Mouse (Mus musculus): ENCODE data around the gene Gstz1. TPM values are rescaled to one million over a fixed set of nuclear protein-coding genes. Genes with fewer than 3 reads are reported as not detected.
A peak's percentile ranks its signal among the peaks of the same experiment; 100 is the strongest.
"Not testable (repeated sequence)": the region's sequence is repeated elsewhere in the genome, so short reads cannot be mapped to it uniquely, and the experiment has no call there.

Gstz1 gene
- polyA plus RNA-seq, 1 experiment from 2014 or later, result 42.6 TPM

DNA sequence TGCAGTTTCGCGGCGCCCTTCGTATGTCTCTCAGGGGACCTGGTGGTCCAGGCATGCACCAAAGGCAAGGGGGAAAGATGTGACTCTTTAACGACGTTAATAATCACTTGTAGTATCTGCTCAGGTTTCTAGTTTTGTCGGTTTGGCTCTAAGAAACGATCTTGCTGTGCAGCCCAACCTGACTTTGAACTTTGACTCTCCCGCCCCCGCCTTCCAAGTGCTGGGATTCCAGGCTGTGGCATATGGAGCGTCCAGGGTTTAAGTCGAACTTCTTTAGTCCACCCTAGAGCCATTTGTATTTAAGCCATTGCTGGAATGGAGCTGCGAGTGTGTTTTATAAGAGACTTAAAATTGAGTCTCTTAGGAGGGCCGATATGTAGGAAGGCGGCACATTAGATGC, 1.2 kb downstream of the Gstz1 start:
- peak overlapping the region; percentile 65 for H3K4me2 ChIP-seq (ENCODE audit: low read depth, low read length)

DNA sequence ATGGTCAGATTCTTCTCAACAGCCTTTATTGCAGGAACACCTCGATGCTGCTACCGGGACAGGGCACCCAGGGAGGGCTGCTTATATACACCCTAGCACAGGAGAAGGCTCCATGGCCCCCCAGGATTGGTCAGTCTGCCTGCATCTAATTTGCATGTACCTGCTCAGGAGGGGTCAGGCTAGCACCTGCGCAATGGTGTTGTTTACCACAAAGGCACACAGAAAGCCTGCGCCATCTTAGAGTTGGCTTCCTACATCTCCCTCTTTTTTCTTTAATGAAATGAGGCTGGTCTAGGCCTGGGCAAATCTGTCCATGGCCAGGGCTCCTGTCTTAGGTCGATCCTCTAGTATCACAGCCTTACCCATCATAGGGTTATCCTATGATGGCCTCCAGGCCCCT, 2.5 kb downstream of the Gstz1 start:
- ATAC-seq (ENCODE audit: low read depth), result no peak
- Histone ChIP-seq H3K27me3 (ENCODE audit: control insufficient read depth, insufficient read depth, low read depth, low read length) (no peaks in the 10 kb centered on the region), H3K9ac (ENCODE audit: low read length) (no peak overlapping the region), H3K36me3 (ENCODE audit: control insufficient read depth, insufficient read depth, low read length) (no peaks in the 10 kb centered on the region; the same call in 1 of the 2 replicates), H3K4me2 (ENCODE audit: low read depth, low read length) (no peak overlapping the region), H3K4me1 (replicated peaks; ENCODE audit: control insufficient read depth, insufficient read depth, low read length) (peaks cover 13% of the 10 kb centered on the region), H3K4me3 (ENCODE audit: low read length) (no peak overlapping the region), H3K9me3 (ENCODE audit: control insufficient read depth, low read length) (no peaks in the 10 kb centered on the region; the same call in 1 of the 2 replicates), H3K27ac (ENCODE audit: low read length) (no peak overlapping the region)
- 96% methylated on average over 5 of the region's 5 CpGs for WGBS

More for the DNA sequence above, 1.2 kb downstream of the Gstz1 start:
- WGBS, result 8% methylated on average over 15 of the region's 15 CpGs
- no peak for ATAC-seq (ENCODE audit: low read depth)
- Histone ChIP-seq H3K27ac (ENCODE audit: low read length) (peak overlapping the region; percentile 96), H3K9me3 (ENCODE audit: control insufficient read depth, low read length) (no peaks in the 10 kb centered on the region; the same call in 1 of the 2 replicates), H3K4me1 (replicated peaks; ENCODE audit: control insufficient read depth, insufficient read depth, low read length) (peaks cover 13% of the 10 kb centered on the region), H3K4me3 (ENCODE audit: low read length) (peak overlapping the region; percentile 82), H3K27me3 (ENCODE audit: control insufficient read depth, insufficient read depth, low read depth, low read length) (no peaks in the 10 kb centered on the region), H3K9ac (ENCODE audit: low read length) (peak overlapping the region; percentile 87), H3K36me3 (ENCODE audit: control insufficient read depth, insufficient read depth, low read length) (no peaks in the 10 kb centered on the region; the same call in 1 of the 2 replicates)

DNA sequence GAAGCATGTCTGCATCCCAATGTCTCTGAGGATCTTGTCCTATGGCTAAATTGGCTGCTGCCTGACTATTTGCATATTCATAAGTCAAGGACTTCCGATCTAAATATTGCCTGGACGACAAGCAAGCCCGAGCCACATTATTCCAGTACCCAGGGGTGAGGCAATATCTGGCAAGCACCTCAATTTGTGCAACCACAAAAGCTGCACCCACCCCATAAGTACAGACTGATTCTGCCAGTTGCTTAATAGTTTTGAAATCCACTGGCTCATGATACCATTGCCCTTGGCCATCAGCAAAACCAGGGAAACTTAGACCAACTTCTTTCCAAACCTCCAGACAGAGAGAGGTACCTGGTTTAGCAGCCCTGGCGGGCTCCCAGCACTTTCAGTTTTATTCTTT, 7.5 kb downstream of the Gstz1 start:
- not testable (repeated sequence) for H3K27me3 ChIP-seq (ENCODE audit: control insufficient read depth, insufficient read depth, low read depth, low read length); H3K4me1 ChIP-seq (replicated peaks; ENCODE audit: control insufficient read depth, insufficient read depth, low read length); H3K9me3 ChIP-seq (ENCODE audit: control insufficient read depth, low read length); H3K4me2 ChIP-seq (ENCODE audit: low read depth, low read length); H3K4me3 ChIP-seq (ENCODE audit: low read length); H3K9ac ChIP-seq (ENCODE audit: low read length); H3K27ac ChIP-seq (ENCODE audit: low read length); H3K36me3 ChIP-seq (ENCODE audit: control insufficient read depth, insufficient read depth, low read length); ATAC-seq (ENCODE audit: low read depth)
- 88% methylated on average over 4 of the region's 4 CpGs for WGBS

DNA sequence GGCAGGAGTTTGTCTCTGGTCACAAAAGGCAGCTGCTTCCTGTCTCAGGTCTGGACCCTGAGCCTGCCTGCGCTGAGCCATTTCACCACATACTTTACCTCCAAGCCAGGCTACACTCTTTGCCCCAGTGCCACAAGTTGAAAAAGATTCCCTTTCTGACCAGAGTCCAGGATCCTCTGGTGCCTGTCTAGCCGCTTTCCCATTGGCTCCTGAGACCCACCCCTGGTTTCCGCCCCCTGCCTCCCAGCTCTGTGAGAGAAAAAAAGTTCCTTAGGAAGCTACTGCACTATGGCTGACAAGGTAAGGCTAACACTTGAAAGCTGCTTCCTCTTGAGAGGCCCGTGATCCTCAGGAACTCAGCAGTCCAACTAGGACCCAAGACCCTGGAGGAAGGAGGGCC, 10.4 kb downstream of the Gstz1 start:
- Histone ChIP-seq H3K27ac (ENCODE audit: low read length) (peak overlapping the region; percentile 58), H3K4me2 (ENCODE audit: low read depth, low read length) (peak overlapping the region; percentile 29), H3K27me3 (ENCODE audit: control insufficient read depth, insufficient read depth, low read depth, low read length) (no peaks in the 10 kb centered on the region), H3K4me3 (ENCODE audit: low read length) (peak overlapping the region; percentile 5; the same call in 1 of the 2 replicates), H3K9me3 (ENCODE audit: control insufficient read depth, low read length) (no peaks in the 10 kb centered on the region; the same call in 1 of the 2 replicates), H3K9ac (ENCODE audit: low read length) (0 out of 2 replicates have a peak overlapping the region, but pooled peaks have one; percentile 12), H3K4me1 (replicated peaks; ENCODE audit: control insufficient read depth, insufficient read depth, low read length) (peaks cover 6% of the 10 kb centered on the region; the same call in 1 of the 2 replicates), H3K36me3 (ENCODE audit: control insufficient read depth, insufficient read depth, low read length) (peaks cover 3% of the 10 kb centered on the region; the same call in 1 of the 2 replicates)
- ATAC-seq (ENCODE audit: low read depth), result peak; percentile 60
- WGBS, result 29% methylated on average over 4 of the region's 4 CpGs

DNA sequence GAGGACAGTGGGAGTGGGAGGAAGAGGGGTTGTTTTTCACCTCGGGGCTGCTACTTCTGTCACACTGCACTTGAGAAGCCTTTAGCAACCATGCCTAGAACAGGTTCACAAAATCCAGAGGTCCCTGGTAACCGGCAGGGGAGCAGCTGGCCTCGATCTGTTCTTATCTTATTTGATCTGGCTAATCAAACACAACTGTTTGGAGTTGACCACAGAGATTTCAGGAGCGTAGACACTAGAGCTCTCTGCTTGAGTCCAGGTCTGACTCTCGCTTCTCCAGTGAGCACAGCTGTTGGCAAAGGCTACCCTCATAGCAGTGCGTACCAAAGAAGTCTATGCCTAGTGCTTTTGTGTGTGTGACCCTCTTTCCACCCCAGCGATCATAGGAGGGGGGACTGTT, 11.1 kb downstream of the Gstz1 start:
- peaks cover 6% of the 10 kb centered on the region; the same call in 1 of the 2 replicates for H3K4me1 ChIP-seq (replicated peaks; ENCODE audit: control insufficient read depth, insufficient read depth, low read length)
- peak overlapping the region; percentile 29 for H3K4me2 ChIP-seq (ENCODE audit: low read depth, low read length)
- peaks cover 3% of the 10 kb centered on the region; the same call in 1 of the 2 replicates for H3K36me3 ChIP-seq (ENCODE audit: control insufficient read depth, insufficient read depth, low read length)
- 41% methylated on average over 7 of the region's 7 CpGs for WGBS
- no peak overlapping the region; the same call in 1 of the 2 replicates for H3K9ac ChIP-seq (ENCODE audit: low read length)
- no peaks in the 10 kb centered on the region for H3K9me3 ChIP-seq (ENCODE audit: control insufficient read depth, low read length)
- H3K27me3 ChIP-seq (ENCODE audit: control insufficient read depth, insufficient read depth, low read depth, low read length), result no peaks in the 10 kb centered on the region
- peak overlapping the region; percentile 58 for H3K27ac ChIP-seq (ENCODE audit: low read length)
- peak overlapping the region; percentile 5; the same call in 1 of the 2 replicates for H3K4me3 ChIP-seq (ENCODE audit: low read length)
- ATAC-seq (ENCODE audit: low read depth), result peak; percentile 68

DNA sequence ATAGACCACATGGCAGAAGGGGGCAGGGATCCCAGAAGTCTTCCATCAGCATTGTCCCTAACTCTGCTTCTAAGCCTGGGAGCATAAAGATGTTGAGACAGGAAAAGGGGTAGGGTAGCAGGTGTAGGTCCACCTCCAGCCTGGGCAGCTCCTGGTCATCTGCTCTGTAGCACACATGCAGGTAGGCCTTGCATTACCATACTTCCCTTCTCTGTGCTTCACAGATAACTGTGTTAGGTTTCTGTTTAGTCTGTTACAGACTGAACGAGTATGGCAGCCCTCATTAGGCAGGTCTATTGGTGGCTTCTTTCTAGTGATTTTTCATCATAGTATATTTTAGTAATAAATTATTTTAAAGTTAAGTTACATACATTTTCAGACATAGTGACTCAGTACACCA, 13.3 kb downstream of the Gstz1 start:
- no peak for ATAC-seq (ENCODE audit: low read depth)
- Histone ChIP-seq H3K9ac (ENCODE audit: low read length) (no peak overlapping the region), H3K9me3 (ENCODE audit: control insufficient read depth, low read length) (no peaks in the 10 kb centered on the region), H3K27ac (ENCODE audit: low read length) (no peak overlapping the region), H3K27me3 (ENCODE audit: control insufficient read depth, insufficient read depth, low read depth, low read length) (no peaks in the 10 kb centered on the region), H3K4me3 (ENCODE audit: low read length) (no peak overlapping the region), H3K4me2 (ENCODE audit: low read depth, low read length) (no peak overlapping the region), H3K4me1 (replicated peaks; ENCODE audit: control insufficient read depth, insufficient read depth, low read length) (peaks cover 6% of the 10 kb centered on the region; the same call in 1 of the 2 replicates), H3K36me3 (ENCODE audit: control insufficient read depth, insufficient read depth, low read length) (peaks cover 10% of the 10 kb centered on the region; the same call in 1 of the 2 replicates)
- 76% methylated on average over 1 of the region's 1 CpGs for WGBS

DNA sequence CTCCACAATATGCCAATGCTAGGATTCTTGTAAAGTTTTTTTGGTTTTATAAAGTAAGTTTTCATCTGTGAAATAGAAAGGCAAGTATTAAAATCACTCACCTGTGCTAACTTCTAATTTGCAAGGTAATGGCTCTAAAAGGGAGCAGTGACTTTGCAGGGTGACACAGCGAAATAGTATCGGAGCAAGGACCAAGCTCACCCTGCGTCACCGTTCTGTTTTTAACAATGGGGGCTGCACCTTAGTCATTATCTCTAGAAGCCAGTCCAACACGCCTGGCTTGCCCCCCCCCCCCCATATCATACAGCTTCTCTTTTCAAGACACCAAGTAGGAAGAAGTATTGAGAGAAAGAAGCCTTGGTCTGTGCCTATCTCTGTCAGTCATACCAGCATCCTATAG, 13.8 kb downstream of the Gstz1 start:
- no peak overlapping the region for H3K4me2 ChIP-seq (ENCODE audit: low read depth, low read length)

DNA sequence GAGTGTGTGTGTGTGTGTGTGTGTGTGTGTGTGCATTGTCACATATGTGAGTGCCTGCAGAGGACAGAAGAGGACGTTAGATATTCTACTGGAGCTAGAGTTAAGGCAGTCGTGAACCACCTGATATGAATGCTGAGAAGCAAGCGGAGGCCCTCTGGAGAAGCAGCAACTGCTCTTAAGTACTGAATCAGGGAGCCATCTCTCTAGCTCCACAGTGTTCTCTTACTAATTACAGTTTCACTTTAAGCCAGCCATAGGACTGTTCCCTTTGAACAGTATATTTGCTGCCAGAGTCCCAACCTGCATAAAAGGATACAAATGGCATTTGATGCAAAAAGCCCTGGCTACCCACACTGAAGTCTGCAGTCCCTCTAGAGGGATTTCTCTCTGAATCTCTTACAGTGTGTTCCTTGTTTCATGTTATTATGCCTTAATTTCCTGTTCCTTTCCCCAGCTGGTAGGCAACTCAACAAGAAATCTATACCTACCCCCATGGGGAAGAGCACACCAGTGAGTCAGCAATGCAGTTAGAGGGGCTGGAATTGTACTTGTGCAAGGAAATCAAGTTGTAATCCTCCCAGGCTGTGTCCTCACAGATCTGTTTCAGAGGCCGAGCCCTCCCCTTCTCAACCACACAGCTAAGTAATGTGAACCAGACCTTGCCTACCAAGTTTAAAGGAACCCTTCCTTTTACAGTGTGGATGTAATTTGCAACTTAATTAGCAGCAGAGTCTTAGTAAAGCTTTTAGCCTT, 28.4 kb downstream of the Gstz1 start:
- no peak overlapping the region for H3K4me3 ChIP-seq (ENCODE audit: low read length)
- H3K4me2 ChIP-seq (ENCODE audit: low read depth, low read length), result no peak overlapping the region
- no peaks in the 10 kb centered on the region for H3K27me3 ChIP-seq (ENCODE audit: control insufficient read depth, insufficient read depth, low read depth, low read length)
- no peaks in the 10 kb centered on the region for H3K9me3 ChIP-seq (ENCODE audit: control insufficient read depth, low read length)
- no peaks in the 10 kb centered on the region for H3K4me1 ChIP-seq (replicated peaks; ENCODE audit: control insufficient read depth, insufficient read depth, low read length)
- no peak for ATAC-seq (ENCODE audit: low read depth)
- no peak overlapping the region for H3K9ac ChIP-seq (ENCODE audit: low read length)
- H3K27ac ChIP-seq (ENCODE audit: low read length), result no peak overlapping the region
- H3K36me3 ChIP-seq (ENCODE audit: control insufficient read depth, insufficient read depth, low read length), result peaks cover 6% of the 10 kb centered on the region; the same call in 1 of the 2 replicates
- 62% methylated on average over 4 of the region's 4 CpGs for WGBS

More for the DNA sequence above, 13.8 kb downstream of the Gstz1 start:
- 89% methylated on average over 5 of the region's 5 CpGs for WGBS
- Histone ChIP-seq H3K4me1 (replicated peaks; ENCODE audit: control insufficient read depth, insufficient read depth, low read length) (peaks cover 6% of the 10 kb centered on the region; the same call in 1 of the 2 replicates), H3K4me3 (ENCODE audit: low read length) (no peak overlapping the region), H3K27me3 (ENCODE audit: control insufficient read depth, insufficient read depth, low read depth, low read length) (no peaks in the 10 kb centered on the region), H3K27ac (ENCODE audit: low read length) (no peak overlapping the region), H3K9me3 (ENCODE audit: control insufficient read depth, low read length) (no peaks in the 10 kb centered on the region), H3K9ac (ENCODE audit: low read length) (no peak overlapping the region), H3K36me3 (ENCODE audit: control insufficient read depth, insufficient read depth, low read length) (peaks cover 6% of the 10 kb centered on the region; the same call in 1 of the 2 replicates)
- no peak for ATAC-seq (ENCODE audit: low read depth)

DNA sequence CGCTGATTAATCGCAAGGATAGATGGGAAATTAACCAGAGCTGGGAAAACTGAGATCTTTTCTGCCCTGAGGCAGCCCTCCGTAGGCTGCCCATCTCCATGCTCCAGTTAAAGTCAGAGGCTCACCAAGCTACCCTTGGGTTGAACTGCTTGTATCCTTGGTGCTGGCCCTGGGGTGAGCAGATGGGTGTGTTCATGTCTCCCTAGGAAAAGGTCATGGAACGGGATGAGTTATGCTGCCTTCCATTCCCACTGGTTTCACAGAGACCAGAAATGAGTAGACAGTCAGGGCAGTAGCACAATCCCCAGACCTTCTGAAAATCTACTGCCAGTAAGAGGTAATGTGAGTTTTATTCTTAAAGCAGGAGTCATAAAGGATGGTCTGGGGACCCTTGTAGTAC, 30.7 kb downstream of the Gstz1 start:
- ATAC-seq (ENCODE audit: low read depth), result no peak
- H3K4me2 ChIP-seq (ENCODE audit: low read depth, low read length), result no peak overlapping the region
- peaks cover 6% of the 10 kb centered on the region; the same call in 1 of the 2 replicates for H3K36me3 ChIP-seq (ENCODE audit: control insufficient read depth, insufficient read depth, low read length)
- 91% methylated on average over 4 of the region's 4 CpGs for WGBS
- no peak overlapping the region for H3K27ac ChIP-seq (ENCODE audit: low read length)
- no peak overlapping the region for H3K4me3 ChIP-seq (ENCODE audit: low read length)
- no peaks in the 10 kb centered on the region for H3K27me3 ChIP-seq (ENCODE audit: control insufficient read depth, insufficient read depth, low read depth, low read length)
- H3K9me3 ChIP-seq (ENCODE audit: control insufficient read depth, low read length), result no peaks in the 10 kb centered on the region
- H3K4me1 ChIP-seq (replicated peaks; ENCODE audit: control insufficient read depth, insufficient read depth, low read length), result no peaks in the 10 kb centered on the region
- H3K9ac ChIP-seq (ENCODE audit: low read length), result no peak overlapping the region
